Mouse (Mus musculus) right cerebral cortex, postnatal 14 days (tissue): ENCODE measurements at regions not wholly inside any gene's neighbourhood (a gene's known extent, or its start where the extent isn't known, plus 50 kb on each side); places are given as distances from the start of the nearest gene placed in this dataset.

Experiments
- DNase-seq: peaks from one replicate; pipeline ENCODE4 v3.0.0; 2022

- no peak for DNase-seq
These were observed 146.0 kb upstream of the Mpped2 start for GRCm38 (mm10) chr2:106547117-106547516.

- DNase-seq, result no peak
These were observed 139.4 kb upstream of the Mpped2 start for GRCm38 (mm10) chr2:106553666-106554065.

GRCm38 (mm10) chr2:106561571-106562090, 131.4 kb upstream of the Mpped2 start:
- no peak for DNase-seq

GRCm38 (mm10) chr2:106570226-106570625, 122.8 kb upstream of the Mpped2 start:
- DNase-seq, result no peak

- no peak for DNase-seq
These were observed 121.7 kb upstream of the Mpped2 start for GRCm38 (mm10) chr2:106571346-106571745.

GRCm38 (mm10) chr2:106571913-106572312, 121.2 kb upstream of the Mpped2 start:
- DNase-seq, result no peak

- no peak for DNase-seq
These were observed 116.2 kb upstream of the Mpped2 start for GRCm38 (mm10) chr2:106576746-106577323.

- DNase-seq, result no peak
These were observed 115.0 kb upstream of the Mpped2 start for GRCm38 (mm10) chr2:106578062-106578461.

GRCm38 (mm10) chr2:106580663-106581062, 112.4 kb upstream of the Mpped2 start:
- DNase-seq, result peak; percentile 8

- DNase-seq, result no peak
These were observed 71.8 kb upstream of the Mpped2 start for GRCm38 (mm10) chr2:106621251-106621650.

- peak; percentile 9 for DNase-seq
These were observed 70.7 kb upstream of the Mpped2 start for GRCm38 (mm10) chr2:106622326-106622725.

- no peak for DNase-seq
These were observed 69.4 kb upstream of the Mpped2 start for GRCm38 (mm10) chr2:106623680-106624079.

- no peak for DNase-seq
These were observed 61.1 kb upstream of the Mpped2 start for GRCm38 (mm10) chr2:106631986-106632385.
